Mouse (Mus musculus) lung, adult 2 months (tissue): Measurements from ENCODE around the gene En1. TPM values are rescaled to one million over a fixed set of nuclear protein-coding genes. Genes with fewer than 3 reads are reported as not detected.

Experiments
- DNase-seq: peaks from one replicate; pipeline ENCODE4 v3.0.0; 2022
- H3K4me1 ChIP-seq: fragments of 200-500 bp; 2 replicates; pipeline ENCODE4 v1.6.1; 2011; ENCODE audit warnings: low read length; ENCODE audit not compliant: control insufficient read depth, insufficient read depth
- H3K4me3 ChIP-seq: fragments of 200-500 bp; replicated peaks from 2 replicates; pipeline ENCODE3; 2011; ENCODE audit warnings: low read depth, mild to moderate bottlenecking, control low read depth, low read length; ENCODE audit errors: extremely low read depth
- CTCF ChIP-seq: fragments of 200-500 bp; IDR thresholded peaks from 2 replicates; pipeline ENCODE4 v1.5.1; 2011; ENCODE audit warnings: mild to moderate bottlenecking, low read length, control low read depth; ENCODE audit not compliant: insufficient read depth
- POLR2A ChIP-seq: fragments of 200-500 bp; IDR thresholded peaks from 2 replicates; pipeline ENCODE4 v1.6.1; 2011; ENCODE audit warnings: low read depth, mild to moderate bottlenecking, control low read depth, low read length, borderline replicate concordance; ENCODE audit errors: extremely low read depth
- WGBS: fragments of 180-500 bp; shearing (Covaris S2); methylation state at CpG from one replicate; pipeline ENCODE4 v1.1.7; 2018; 5-methylcytosine and 5-hydroxymethylcytosine counted together
- polyA plus RNA-seq: library from polyadenylated mRNA; depleted of rRNA; stranded (reverse); fragments of >200 nt; gene quantifications from 2 replicates; pipeline ENCODE4 v1.2.3, GENCODE M21; 2012

The En1 gene
- polyA plus RNA-seq, 1 experiment: not detected

DNA sequence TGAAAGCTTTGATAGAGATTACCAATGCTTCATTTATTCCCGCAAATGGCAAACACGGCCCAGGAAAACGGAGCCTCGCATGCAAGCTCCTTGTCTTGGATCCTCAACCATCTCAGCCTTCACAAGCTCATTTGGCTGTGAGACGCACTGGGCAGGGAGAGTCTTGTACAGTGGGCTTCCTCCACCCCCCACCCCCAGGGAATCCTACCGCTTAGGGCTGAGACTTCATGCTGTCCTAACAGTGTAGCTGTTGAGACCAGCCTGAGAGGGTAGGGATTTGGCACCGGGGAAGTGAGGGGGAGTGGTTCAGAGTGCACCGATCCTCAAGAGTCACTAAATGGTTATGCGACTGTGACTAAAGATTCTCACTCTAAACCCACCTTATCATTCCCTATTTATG lies 13.7 kb downstream of the En1 start:
- TF ChIP-seq CTCF: no peak
- no peak for TF ChIP-seq POLR2A
- 5% methylated on average over 9 of the region's 9 CpGs for WGBS
- Histone ChIP-seq H3K4me1 (no peaks in the 10 kb centered on the region), H3K4me3 (no peak overlapping the region)
- DNase-seq: no peak

DNA sequence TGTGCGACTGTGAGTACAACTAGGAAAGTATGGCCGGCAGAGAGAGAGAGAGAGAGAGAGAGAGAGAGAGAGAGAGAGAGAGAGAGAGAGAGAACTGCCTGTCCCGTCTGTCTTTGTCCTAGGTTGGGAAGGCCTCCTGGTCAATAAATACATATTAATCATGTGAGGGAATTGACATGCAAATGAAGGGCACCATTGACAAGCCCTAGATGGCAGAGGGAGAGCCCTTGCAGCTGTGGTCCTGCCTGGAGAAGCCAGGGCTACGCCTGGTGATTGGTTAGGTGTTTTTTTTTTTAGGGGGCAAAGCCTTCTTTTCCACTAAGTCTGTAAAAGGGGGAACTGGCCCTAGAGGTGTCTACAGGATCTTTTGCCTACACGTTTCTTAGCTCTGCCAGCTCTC lies 19.2 kb downstream of the En1 start:
- 44% methylated on average over 5 of the region's 5 CpGs for WGBS

DNA sequence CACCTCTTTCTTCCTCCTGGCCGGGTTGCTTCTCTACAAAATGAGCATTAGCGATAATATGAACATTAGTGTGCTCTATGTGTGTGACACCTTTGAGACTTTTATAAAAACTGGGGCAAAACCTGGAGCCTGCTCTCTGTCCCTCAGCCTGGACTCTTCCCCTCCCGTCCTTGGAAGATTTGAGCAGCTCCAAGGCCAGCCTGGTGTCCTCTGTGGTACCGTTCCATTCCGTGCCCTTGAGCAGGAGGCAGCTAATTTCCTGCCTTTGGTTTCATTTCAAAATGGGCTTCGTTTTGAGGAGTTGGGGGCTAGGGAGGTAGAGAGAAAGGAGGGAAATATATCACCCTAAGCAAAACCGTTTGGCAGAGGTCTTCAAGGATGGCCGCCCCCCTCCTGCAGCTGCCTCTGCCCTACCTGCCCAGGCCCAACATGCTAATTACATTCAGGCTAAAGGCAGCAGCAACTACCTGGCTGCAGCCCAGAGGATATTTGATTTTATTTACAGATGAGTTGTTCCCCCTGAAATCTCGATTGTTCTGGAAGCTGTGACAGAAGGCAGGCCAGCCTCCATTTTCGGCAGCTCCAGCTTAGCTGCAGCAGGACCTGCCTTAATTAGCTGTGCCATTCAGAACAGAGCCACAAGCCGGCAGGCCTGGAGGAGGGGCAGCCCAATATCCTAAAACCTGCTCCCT lies 24.9 kb downstream of the En1 start:
- DNase-seq: no peak
- 52% methylated on average over 11 of the region's 11 CpGs for WGBS
- Histone ChIP-seq H3K4me3 (no peak overlapping the region), H3K4me1 (no peaks in the 10 kb centered on the region)
- TF ChIP-seq CTCF (no peak), POLR2A (no peak)

More for the DNA sequence above, 19.2 kb downstream of the En1 start:
- no peak for DNase-seq
- H3K4me3 ChIP-seq: no peak overlapping the region
- TF ChIP-seq CTCF: no peak
- no peak for TF ChIP-seq POLR2A
- no peaks in the 10 kb centered on the region for H3K4me1 ChIP-seq

DNA sequence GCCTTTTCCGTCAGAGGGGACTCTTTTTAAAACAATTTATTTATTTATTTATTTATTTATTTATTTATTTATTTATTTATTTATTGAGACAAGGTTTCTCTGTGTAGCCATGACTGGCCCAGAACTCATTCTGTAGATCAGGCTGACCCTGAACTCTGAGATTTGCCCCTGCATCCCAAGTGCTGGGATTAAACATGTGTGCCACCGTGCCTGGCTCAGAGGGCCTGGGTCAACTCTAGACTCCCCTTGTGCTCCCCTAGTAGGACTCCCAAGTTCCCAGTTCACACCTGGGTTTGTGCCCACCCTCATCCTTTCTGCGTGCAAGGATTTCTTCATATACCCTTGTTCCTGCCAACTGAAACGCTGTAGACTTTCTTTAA lies 25.4 kb downstream of the En1 start:
- H3K4me3 ChIP-seq: no peak overlapping the region
- 74% methylated on average over 4 of the region's 4 CpGs for WGBS
- DNase-seq: no peak
- TF ChIP-seq CTCF (no peak), POLR2A (no peak)
- no peaks in the 10 kb centered on the region for H3K4me1 ChIP-seq

DNA sequence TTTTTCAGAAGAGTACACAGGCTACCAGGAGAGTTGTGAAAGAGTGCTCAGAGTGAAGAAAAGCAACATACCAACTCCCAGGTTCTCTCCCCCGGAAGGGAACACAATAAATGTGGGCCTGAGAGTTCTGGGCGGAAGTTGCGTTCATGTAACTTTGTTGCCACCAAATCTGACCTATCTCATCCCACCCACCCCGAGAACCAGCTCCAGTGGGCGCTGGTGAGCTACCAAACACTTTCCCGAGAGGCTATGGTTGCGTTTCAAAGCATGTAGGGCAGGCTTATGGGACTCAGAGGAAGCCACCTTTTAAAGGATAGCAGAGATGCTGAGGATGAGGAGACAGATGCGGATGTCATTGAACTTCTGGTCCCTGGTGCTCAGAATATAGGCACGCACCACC lies 26.6 kb downstream of the En1 start:
- no peak for DNase-seq
- TF ChIP-seq POLR2A: no peak
- TF ChIP-seq CTCF: no peak
- H3K4me3 ChIP-seq: no peak overlapping the region
- WGBS: 47% methylated on average over 9 of the region's 9 CpGs
- no peaks in the 10 kb centered on the region for H3K4me1 ChIP-seq

DNA sequence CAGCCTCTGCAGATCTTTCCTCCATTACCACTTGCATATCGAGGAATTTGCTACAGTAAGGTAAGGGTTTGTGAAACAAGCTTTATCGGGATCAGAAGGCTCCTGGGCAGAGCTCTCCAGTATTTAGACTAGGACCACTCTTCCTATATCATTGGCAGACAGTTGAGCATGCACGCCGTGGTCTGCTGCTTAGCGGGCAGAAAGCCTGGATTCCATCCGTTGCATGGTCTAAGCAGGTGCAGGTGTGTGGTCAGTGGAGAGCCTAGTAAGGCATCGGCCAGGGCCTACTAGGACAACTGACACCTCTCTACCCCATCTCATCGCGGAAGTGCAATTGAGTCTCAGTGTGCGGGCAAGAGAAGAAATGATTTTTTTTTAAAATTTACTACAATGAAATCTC lies 41.2 kb downstream of the En1 start:
- Histone ChIP-seq H3K4me3 (no peak overlapping the region), H3K4me1 (no peaks in the 10 kb centered on the region)
- 33% methylated on average over 10 of the region's 10 CpGs for WGBS
- DNase-seq: no peak
- TF ChIP-seq CTCF (no peak), POLR2A (no peak)

DNA sequence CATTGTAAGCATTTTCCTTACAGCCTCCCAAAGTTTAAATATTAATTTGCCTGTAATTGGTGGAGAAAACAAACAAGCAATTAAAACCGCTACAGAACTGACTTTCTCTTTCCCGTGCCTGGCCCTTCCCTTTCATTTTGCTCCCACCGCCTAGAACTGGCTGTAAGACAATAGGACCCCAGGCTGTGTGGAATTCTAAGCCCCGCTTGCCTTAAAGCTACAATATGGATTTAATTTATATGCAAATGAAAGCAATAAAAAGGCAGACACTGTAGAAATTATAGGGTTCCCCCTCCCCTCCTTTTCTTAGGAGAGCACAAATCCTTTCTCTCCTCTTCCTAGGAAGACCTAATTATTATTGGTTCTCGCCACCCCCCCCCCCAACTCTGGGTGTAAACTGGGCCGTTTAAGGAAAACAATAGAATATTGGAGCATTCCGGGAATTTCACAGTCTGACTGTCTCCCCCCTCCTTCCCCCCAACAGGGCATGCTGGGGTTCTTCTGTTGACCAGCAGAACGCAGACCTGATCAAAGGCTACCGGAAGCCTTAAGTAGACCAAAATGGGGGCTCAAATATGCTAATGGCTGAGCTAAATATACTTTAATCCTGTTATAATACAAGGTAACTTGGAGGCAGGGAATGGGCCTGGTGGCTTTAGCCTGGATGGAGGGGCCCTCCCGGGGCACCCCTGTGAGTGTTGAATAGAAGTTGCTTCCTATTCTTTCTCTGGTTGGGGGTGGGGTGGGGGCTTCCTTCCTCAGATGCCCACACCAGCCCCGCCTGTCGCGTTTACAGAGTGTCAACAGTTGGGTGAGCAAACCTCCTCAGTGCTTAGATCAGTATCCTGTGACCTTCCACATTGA lies 41.9 kb downstream of the En1 start:
- DNase-seq: no peak
- Histone ChIP-seq H3K4me3 (no peak overlapping the region), H3K4me1 (no peaks in the 10 kb centered on the region)
- 28% methylated on average over 13 of the region's 13 CpGs for WGBS
- TF ChIP-seq CTCF: no peak
- no peak for TF ChIP-seq POLR2A

DNA sequence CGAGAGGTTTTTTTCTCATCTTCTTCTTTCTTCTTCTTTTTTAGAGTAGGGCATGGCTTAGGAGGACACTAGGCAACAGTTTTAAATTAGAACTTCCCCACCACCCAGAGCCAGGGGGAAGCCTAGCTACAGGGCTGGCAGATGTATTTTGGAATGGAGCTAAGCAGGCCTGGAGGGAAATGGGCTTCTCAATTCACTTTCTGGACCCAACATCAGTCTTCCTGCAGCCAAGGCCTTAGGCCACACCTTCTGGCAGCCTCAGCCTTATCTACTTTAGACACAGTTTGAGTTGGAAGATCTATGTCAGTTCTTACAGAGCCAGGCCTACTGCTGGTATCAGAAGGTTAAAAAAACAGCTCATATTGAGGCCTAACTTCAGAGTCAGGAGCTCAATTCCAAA lies 42.5 kb downstream of the En1 start:
- Histone ChIP-seq H3K4me1 (no peaks in the 10 kb centered on the region), H3K4me3 (no peak overlapping the region)
- DNase-seq: no peak
- 35% methylated on average over 1 of the region's 1 CpGs for WGBS
- no peak for TF ChIP-seq POLR2A
- no peak for TF ChIP-seq CTCF

DNA sequence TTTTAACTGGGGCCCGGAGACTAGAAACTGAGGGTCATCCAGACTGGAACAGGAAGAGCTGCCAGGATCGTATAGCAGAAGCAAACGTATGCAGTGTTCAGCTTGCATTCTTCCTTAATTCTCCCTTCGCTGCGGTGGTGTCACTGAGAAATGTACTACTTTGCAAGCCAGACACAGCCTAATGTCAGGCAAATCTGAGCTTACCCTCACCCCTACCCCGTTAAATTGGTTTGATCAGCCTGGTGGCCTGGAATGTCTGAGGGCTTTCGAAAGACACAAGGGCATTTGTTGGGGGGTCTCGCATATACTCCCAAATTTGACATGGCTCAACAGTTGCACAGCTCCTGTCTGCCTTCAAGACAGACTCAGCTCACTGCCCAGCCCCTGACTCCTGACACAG lies 47.9 kb downstream of the En1 start:
- 57% methylated on average over 8 of the region's 8 CpGs for WGBS

DNA sequence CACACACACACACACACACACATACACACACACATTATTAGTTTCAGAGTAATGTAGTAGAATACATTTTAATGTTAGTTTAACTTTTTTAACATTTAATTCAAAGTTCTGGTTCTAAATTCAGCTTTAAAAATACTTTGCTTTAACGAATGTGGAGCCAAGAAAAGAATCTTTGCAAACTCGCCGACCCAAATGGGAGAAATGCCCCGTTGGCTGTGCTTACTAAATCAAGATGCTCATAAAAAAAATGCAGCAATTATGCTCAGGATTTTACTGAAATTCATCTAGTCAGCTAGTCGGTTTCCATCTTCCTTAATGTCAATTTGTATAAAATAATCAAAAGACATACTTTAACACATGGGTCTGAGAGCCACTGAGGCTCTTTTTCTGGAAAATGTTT lies 49.8 kb downstream of the En1 start:
- TF ChIP-seq POLR2A (no peak), CTCF (no peak)
- DNase-seq: no peak
- no peaks in the 10 kb centered on the region for H3K4me1 ChIP-seq
- H3K4me3 ChIP-seq: no peak overlapping the region
- 62% methylated on average over 5 of the region's 5 CpGs for WGBS

More for the DNA sequence above, 47.9 kb downstream of the En1 start:
- no peak for DNase-seq
- no peak for TF ChIP-seq POLR2A
- no peak for TF ChIP-seq CTCF
- Histone ChIP-seq H3K4me3 (no peak overlapping the region), H3K4me1 (no peaks in the 10 kb centered on the region)
